Mouse (Mus musculus): ENCODE results near the gene Cyp26c1. TPM values are rescaled to one million over a fixed set of nuclear protein-coding genes. Genes with fewer than 3 reads are reported as not detected.

Cyp26c1 gene
- polyA plus RNA-seq, 1 experiment from 2014 or later: not detected

GRCm38 (mm10) chr19:37697335-37697636 lies 11.9 kb downstream of the Cyp26c1 start:
- H3K36me3 ChIP-seq (ENCODE audit: control insufficient read depth, insufficient read depth, low read length): no peaks in the 10 kb centered on the region
- no peak overlapping the region for H3K9ac ChIP-seq (ENCODE audit: low read depth, low read length)
- WGBS: under 1% methylated on average over 18 of the region's 18 CpGs
- H3K4me1 ChIP-seq (ENCODE audit: control insufficient read depth, insufficient read depth, low read length): peaks cover 18% of the 10 kb centered on the region
- H3K27ac ChIP-seq (ENCODE audit: low read length): no peak overlapping the region
- peaks cover 92% of the 10 kb centered on the region for H3K27me3 ChIP-seq (replicated peaks; ENCODE audit: control insufficient read depth, insufficient read depth, low read length)
- peak overlapping the region; percentile 38 for H3K4me3 ChIP-seq (ENCODE audit: low read length)
- H3K9me3 ChIP-seq (ENCODE audit: control insufficient read depth, low read length): no peaks in the 10 kb centered on the region
- H3K4me2 ChIP-seq (ENCODE audit: low read depth, low read length): peak overlapping the region; percentile 63
- ATAC-seq: no peak

GRCm38 (mm10) chr19:37697651-37698272 lies 12.4 kb downstream of the Cyp26c1 start, which contains the start of gene Cyp26a1:
TSS of gene Cyp26a1 (plus strand) at chr19:37697798.
- Histone ChIP-seq H3K4me2 (ENCODE audit: low read depth, low read length) (peak within 1 kb of the TSS; percentile 63), H3K27ac (ENCODE audit: low read length) (no peak within 1 kb of the TSS), H3K4me3 (ENCODE audit: low read length) (peak within 1 kb of the TSS; percentile 38), H3K4me1 (ENCODE audit: control insufficient read depth, insufficient read depth, low read length) (peaks cover 17% of the 10 kb centered on the region), H3K9me3 (ENCODE audit: control insufficient read depth, low read length) (no peaks in the 10 kb centered on the region), H3K9ac (ENCODE audit: low read depth, low read length) (0 out of 2 replicates have a peak within 1 kb of the TSS, but pooled peaks have one; percentile 1), H3K27me3 (replicated peaks; ENCODE audit: control insufficient read depth, insufficient read depth, low read length) (peaks cover 92% of the 10 kb centered on the region), H3K36me3 (ENCODE audit: control insufficient read depth, insufficient read depth, low read length) (no peaks in the 10 kb centered on the region)
- under 1% methylated on average over 51 of the region's 51 CpGs for WGBS
- no peak for ATAC-seq

DNA sequence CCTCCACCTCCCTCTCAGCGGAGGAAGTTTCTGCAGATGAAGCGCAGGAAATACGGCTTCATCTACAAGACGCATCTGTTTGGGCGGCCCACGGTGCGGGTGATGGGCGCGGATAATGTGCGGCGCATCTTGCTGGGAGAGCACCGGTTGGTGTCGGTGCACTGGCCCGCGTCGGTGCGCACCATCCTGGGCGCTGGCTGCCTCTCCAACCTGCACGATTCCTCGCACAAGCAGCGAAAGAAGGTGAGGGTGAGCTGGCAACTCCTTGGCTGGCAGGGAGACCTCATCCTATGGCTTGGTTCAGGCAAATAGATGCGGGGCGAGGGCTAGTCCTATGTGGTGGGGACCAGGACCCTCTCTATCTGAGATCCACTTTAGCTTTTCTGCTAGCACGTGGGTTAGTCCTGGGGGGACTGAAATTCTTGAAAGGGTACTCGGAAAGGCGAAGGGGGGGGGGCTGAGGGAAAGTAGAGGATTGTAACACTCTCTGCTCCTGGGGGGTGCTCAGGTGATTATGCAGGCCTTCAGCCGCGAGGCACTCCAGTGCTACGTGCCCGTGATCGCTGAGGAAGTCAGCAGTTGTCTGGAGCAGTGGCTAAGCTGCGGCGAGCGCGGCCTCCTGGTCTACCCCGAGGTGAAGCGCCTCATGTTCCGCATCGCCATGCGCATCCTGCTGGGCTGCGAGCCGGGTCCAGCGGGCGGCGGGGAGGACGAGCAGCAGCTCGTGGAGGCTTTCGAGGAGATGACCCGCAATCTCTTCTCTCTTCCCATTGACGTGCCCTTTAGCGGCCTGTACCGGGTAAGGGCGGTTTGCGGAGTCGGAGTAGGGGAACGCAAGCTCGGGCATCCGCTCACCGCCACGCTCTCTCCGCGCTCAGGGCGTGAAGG lies 13.1 kb downstream of the Cyp26c1 start:
- H3K36me3 ChIP-seq (ENCODE audit: control insufficient read depth, insufficient read depth, low read length): no peaks in the 10 kb centered on the region
- peaks cover 14% of the 10 kb centered on the region for H3K4me1 ChIP-seq (ENCODE audit: control insufficient read depth, insufficient read depth, low read length)
- H3K4me3 ChIP-seq (ENCODE audit: low read length): peak overlapping the region; percentile 38
- no peak for ATAC-seq
- no peak overlapping the region for H3K27ac ChIP-seq (ENCODE audit: low read length)
- under 1% methylated on average over 63 of the region's 63 CpGs for WGBS
- no peaks in the 10 kb centered on the region for H3K9me3 ChIP-seq (ENCODE audit: control insufficient read depth, low read length)
- H3K27me3 ChIP-seq (replicated peaks; ENCODE audit: control insufficient read depth, insufficient read depth, low read length): peaks cover 84% of the 10 kb centered on the region
- H3K4me2 ChIP-seq (ENCODE audit: low read depth, low read length): peak overlapping the region; percentile 63
- H3K9ac ChIP-seq (ENCODE audit: low read depth, low read length): 0 out of 2 replicates have a peak overlapping the region, but pooled peaks have one; percentile 1

- 21% methylated on average over 9 of the region's 9 CpGs for WGBS
- Histone ChIP-seq H3K36me3 (ENCODE audit: control insufficient read depth, insufficient read depth, low read length) (no peaks in the 10 kb centered on the region), H3K9me3 (ENCODE audit: control insufficient read depth, low read length) (no peaks in the 10 kb centered on the region), H3K27ac (ENCODE audit: low read length) (no peak overlapping the region), H3K4me1 (ENCODE audit: control insufficient read depth, insufficient read depth, low read length) (peaks cover 14% of the 10 kb centered on the region), H3K4me2 (ENCODE audit: low read depth, low read length) (no peak overlapping the region), H3K4me3 (ENCODE audit: low read length) (no peak overlapping the region), H3K27me3 (replicated peaks; ENCODE audit: control insufficient read depth, insufficient read depth, low read length) (peaks cover 73% of the 10 kb centered on the region), H3K9ac (ENCODE audit: low read depth, low read length) (no peak overlapping the region)
- ATAC-seq: no peak
Measured at GRCm38 (mm10) chr19:37699711-37700110, 14.3 kb downstream of the Cyp26c1 start.

- 61% methylated on average over 21 of the region's 21 CpGs for WGBS
- H3K9ac ChIP-seq (ENCODE audit: low read depth, low read length): no peak overlapping the region
- H3K4me2 ChIP-seq (ENCODE audit: low read depth, low read length): no peak overlapping the region
- ATAC-seq: no peak
- H3K27ac ChIP-seq (ENCODE audit: low read length): no peak overlapping the region
- peaks cover 12% of the 10 kb centered on the region for H3K4me1 ChIP-seq (ENCODE audit: control insufficient read depth, insufficient read depth, low read length)
- peaks cover 45% of the 10 kb centered on the region for H3K27me3 ChIP-seq (replicated peaks; ENCODE audit: control insufficient read depth, insufficient read depth, low read length)
- H3K9me3 ChIP-seq (ENCODE audit: control insufficient read depth, low read length): no peaks in the 10 kb centered on the region
- no peaks in the 10 kb centered on the region for H3K36me3 ChIP-seq (ENCODE audit: control insufficient read depth, insufficient read depth, low read length)
- no peak overlapping the region for H3K4me3 ChIP-seq (ENCODE audit: low read length)
Measured at GRCm38 (mm10) chr19:37702377-37703076, 17.1 kb downstream of the Cyp26c1 start.

DNA sequence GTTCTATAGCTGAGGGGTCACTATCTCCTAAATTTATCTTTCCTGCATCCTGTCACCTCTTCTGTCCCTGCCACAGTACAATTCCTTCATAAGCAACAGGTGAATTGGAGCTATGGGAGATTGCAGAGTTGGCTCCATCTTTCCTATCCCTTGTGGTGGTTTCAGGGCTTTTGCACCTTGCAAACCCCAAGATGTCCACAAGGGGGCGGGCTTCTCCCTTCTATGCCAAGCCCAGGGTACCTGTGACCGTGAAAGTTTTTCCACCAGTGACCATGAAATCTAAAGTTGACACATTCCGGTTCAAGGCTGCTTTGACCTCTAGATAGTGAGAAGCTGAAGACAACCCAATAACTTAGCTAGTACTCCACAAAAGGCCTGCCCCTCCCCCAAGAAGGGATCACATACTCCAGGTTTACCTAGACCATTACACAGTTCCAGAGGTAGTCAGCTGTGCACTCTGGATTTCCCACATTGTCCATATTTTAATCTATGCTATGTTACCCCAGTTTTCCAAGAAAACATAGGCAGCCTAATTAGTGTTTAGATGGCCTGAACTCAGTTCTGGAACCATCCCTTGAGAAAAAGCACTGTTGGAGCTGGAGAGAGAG lies 18.6 kb downstream of the Cyp26c1 start:
- no peak overlapping the region for H3K4me2 ChIP-seq (ENCODE audit: low read depth, low read length)
- ATAC-seq: 0 out of 2 replicates have a peak, but pooled peaks have one; percentile 53
- H3K27me3 ChIP-seq (replicated peaks; ENCODE audit: control insufficient read depth, insufficient read depth, low read length): peaks cover 30% of the 10 kb centered on the region
- H3K27ac ChIP-seq (ENCODE audit: low read length): no peak overlapping the region
- no peak overlapping the region for H3K4me3 ChIP-seq (ENCODE audit: low read length)
- no peaks in the 10 kb centered on the region for H3K9me3 ChIP-seq (ENCODE audit: control insufficient read depth, low read length)
- no peaks in the 10 kb centered on the region for H3K36me3 ChIP-seq (ENCODE audit: control insufficient read depth, insufficient read depth, low read length)
- H3K9ac ChIP-seq (ENCODE audit: low read depth, low read length): no peak overlapping the region
- peaks cover 2% of the 10 kb centered on the region; the same call in 1 of the 2 replicates for H3K4me1 ChIP-seq (ENCODE audit: control insufficient read depth, insufficient read depth, low read length)
- WGBS: 4% methylated on average over 3 of the region's 3 CpGs

DNA sequence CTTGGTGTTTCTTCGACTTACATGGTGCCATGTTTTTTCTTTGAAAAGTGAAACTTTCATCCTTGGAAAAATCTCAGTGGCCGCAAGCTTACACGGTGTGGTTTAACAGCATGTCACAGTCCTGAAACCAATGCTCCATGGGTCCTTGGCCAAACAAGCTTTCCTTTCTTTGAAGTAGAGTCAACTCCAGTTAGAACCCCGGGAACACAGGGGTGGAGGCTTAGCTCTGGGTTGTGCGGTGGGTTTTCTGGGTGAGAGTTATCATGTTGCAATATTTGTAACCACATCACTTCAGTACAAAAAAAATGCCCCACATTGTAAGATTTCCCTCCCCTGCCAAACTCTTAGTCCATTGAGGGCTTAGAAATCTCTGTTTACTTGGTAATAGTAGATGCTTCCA lies 20.3 kb downstream of the Cyp26c1 start:
- no peaks in the 10 kb centered on the region for H3K4me1 ChIP-seq (ENCODE audit: control insufficient read depth, insufficient read depth, low read length)
- peaks cover 13% of the 10 kb centered on the region for H3K27me3 ChIP-seq (replicated peaks; ENCODE audit: control insufficient read depth, insufficient read depth, low read length)
- 90% methylated on average over 5 of the region's 5 CpGs for whole genome bisulfite sequencing
- no peak overlapping the region for H3K4me2 ChIP-seq (ENCODE audit: low read depth, low read length)
- no peak overlapping the region for H3K4me3 ChIP-seq (ENCODE audit: low read length)
- no peak overlapping the region for H3K9ac ChIP-seq (ENCODE audit: low read depth, low read length)
- ATAC-seq: no peak
- H3K27ac ChIP-seq (ENCODE audit: low read length): no peak overlapping the region
- no peaks in the 10 kb centered on the region for H3K36me3 ChIP-seq (ENCODE audit: control insufficient read depth, insufficient read depth, low read length)
- H3K9me3 ChIP-seq (ENCODE audit: control insufficient read depth, low read length): no peaks in the 10 kb centered on the region

DNA sequence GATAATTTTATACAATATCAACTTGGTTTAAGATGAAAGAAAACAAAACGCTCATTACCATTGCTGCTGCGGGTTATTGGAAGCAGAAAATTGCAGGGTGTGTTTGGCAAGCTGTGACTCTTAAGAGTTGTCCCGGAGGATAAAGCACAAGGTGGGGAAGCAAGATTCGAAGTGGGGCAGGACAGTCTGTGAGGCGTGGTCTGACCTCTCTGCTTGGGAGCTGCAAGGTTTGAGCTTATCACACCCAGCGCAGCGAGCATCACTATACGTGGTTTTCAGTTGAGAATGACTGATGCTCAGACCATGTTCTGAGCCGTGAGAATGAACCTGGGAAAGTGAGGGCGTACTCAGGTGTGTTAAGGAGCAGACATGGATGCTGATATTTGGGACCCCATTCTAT lies 29.3 kb downstream of the Cyp26c1 start:
- Histone ChIP-seq H3K27ac (ENCODE audit: low read length) (no peak overlapping the region), H3K4me2 (ENCODE audit: low read depth, low read length) (no peak overlapping the region), H3K4me3 (ENCODE audit: low read length) (no peak overlapping the region), H3K36me3 (ENCODE audit: control insufficient read depth, insufficient read depth, low read length) (no peaks in the 10 kb centered on the region), H3K9me3 (ENCODE audit: control insufficient read depth, low read length) (no peaks in the 10 kb centered on the region), H3K9ac (ENCODE audit: low read depth, low read length) (no peak overlapping the region), H3K27me3 (replicated peaks; ENCODE audit: control insufficient read depth, insufficient read depth, low read length) (no peaks in the 10 kb centered on the region), H3K4me1 (ENCODE audit: control insufficient read depth, insufficient read depth, low read length) (no peaks in the 10 kb centered on the region)
- WGBS: 64% methylated on average over 10 of the region's 10 CpGs
- ATAC-seq: no peak

- Histone ChIP-seq H3K4me1 (ENCODE audit: control insufficient read depth, insufficient read depth, low read length) (no peaks in the 10 kb centered on the region), H3K27ac (ENCODE audit: low read length) (no peak overlapping the region), H3K9me3 (ENCODE audit: control insufficient read depth, low read length) (0 out of 2 replicates have a peak, but pooled peaks cover 3% of the 10 kb centered on the region), H3K9ac (ENCODE audit: low read depth, low read length) (no peak overlapping the region), H3K4me2 (ENCODE audit: low read depth, low read length) (no peak overlapping the region), H3K4me3 (ENCODE audit: low read length) (no peak overlapping the region), H3K36me3 (ENCODE audit: control insufficient read depth, insufficient read depth, low read length) (no peaks in the 10 kb centered on the region), H3K27me3 (replicated peaks; ENCODE audit: control insufficient read depth, insufficient read depth, low read length) (no peaks in the 10 kb centered on the region)
- 63% methylated on average over 1 of the region's 1 CpGs for WGBS
- no peak for ATAC-seq
Measured at GRCm38 (mm10) chr19:37715980-37716379, 30.6 kb downstream of the Cyp26c1 start.
